Mouse (Mus musculus) heart, embryonic 16.5 days (tissue): ENCODE measurements at regions not wholly inside any gene's neighbourhood (a gene's known extent, or its start where the extent isn't known, plus 50 kb on each side); places are given as distances from the start of the nearest gene placed in this dataset.

Experiments used
- ATAC-seq: fragments of 200-750 bp; cut with Nextera tagmentation; replicated peaks from 2 replicates; pipeline ENCODE4 v1.8.0; 2017; ENCODE audit warnings: moderate number of reproducible peaks; ENCODE audit not compliant: insufficient read depth, low FRiP score; ENCODE audit errors: extremely low read depth
- H3K27ac ChIP-seq: fragments of 300-500 bp; sonication (generic); 2 replicates; pipeline ENCODE4 v1.5.1; 2014; ENCODE audit warnings: mild to moderate bottlenecking, low read length, control low read depth, moderate library complexity
- H3K27me3 ChIP-seq: fragments of 300-500 bp; sonication (generic); 2 replicates; pipeline ENCODE4 v1.6.1; 2014; ENCODE audit warnings: low read length, mixed read lengths; ENCODE audit not compliant: control insufficient read depth, insufficient read depth
- H3K36me3 ChIP-seq: fragments of 300-500 bp; sonication (generic); 2 replicates; pipeline ENCODE4 v1.6.1; 2014; ENCODE audit not compliant: control insufficient read depth, insufficient read depth
- H3K4me1 ChIP-seq: fragments of 300-500 bp; sonication (generic); 2 replicates; pipeline ENCODE4 v1.6.1; 2014; ENCODE audit warnings: low read length, mixed read lengths; ENCODE audit not compliant: control insufficient read depth, insufficient read depth
- H3K4me2 ChIP-seq: fragments of 300-500 bp; sonication (generic); 2 replicates; pipeline ENCODE4 v1.6.1; 2014; ENCODE audit warnings: low read depth, mild to moderate bottlenecking, control low read depth, low read length
- H3K4me3 ChIP-seq: fragments of 300-500 bp; sonication (generic); 2 replicates; pipeline ENCODE4 v1.5.1; 2014; ENCODE audit warnings: mild to moderate bottlenecking, control low read depth, low read length
- H3K9ac ChIP-seq: fragments of 300-500 bp; sonication (generic); 2 replicates; pipeline ENCODE4 v1.6.1; 2014; ENCODE audit warnings: low read length, control low read depth
- H3K9me3 ChIP-seq: fragments of 300-500 bp; sonication (generic); replicated peaks from 2 replicates; pipeline ENCODE4 v1.6.1; 2016; ENCODE audit warnings: low read length; ENCODE audit not compliant: control insufficient read depth
- WGBS: fragments of 180-500 bp; shearing (Covaris S2); extraction: QIAGEN DNeasy Blood & Tissue Kit; methylation state at CpG from one replicate; pipeline ENCODE4 v1.1.7; 2014; 5-methylcytosine and 5-hydroxymethylcytosine counted together

DNA sequence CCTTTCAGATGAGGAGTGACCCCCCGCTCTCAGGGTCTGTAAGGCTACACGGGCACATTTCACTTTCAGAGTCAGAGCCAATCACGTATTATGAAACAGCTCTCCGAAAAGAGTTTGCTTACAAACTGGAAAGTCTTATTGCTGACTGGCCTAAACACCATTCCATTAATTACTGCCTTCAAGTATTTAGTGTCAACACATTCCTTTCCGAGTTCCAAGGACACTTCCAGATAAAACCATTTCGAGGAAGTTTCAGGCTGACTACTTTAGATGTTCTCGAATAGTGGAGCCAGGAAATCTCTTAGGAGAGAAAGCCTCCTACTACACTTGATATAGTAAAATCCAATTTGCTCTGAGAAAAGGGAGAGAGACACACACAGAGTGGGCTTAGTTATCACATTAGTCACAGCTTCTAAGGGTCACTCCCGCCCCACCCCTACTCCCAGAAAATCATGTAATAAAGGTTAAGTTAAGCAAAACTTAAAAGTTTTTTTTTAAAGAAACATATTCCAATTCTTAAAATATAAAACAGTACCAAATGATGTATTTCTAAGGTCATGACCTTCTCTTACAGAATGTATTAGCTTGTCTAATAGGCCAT is 136.3 kb upstream of the Gm4301 start:
- Histone ChIP-seq H3K36me3 (no peaks in the 10 kb centered on the region), H3K4me3 (no peak overlapping the region), H3K9ac (no peak overlapping the region), H3K27ac (no peak overlapping the region), H3K9me3 (no peaks in the 10 kb centered on the region), H3K4me1 (no peaks in the 10 kb centered on the region), H3K4me2 (no peak overlapping the region), H3K27me3 (no peaks in the 10 kb centered on the region)
- WGBS: 46% methylated on average over 8 of the region's 8 CpGs
- no peak for ATAC-seq

- WGBS: 21% methylated on average over 8 of the region's 8 CpGs
- Histone ChIP-seq H3K4me1 (no peaks in the 10 kb centered on the region), H3K27me3 (no peaks in the 10 kb centered on the region), H3K27ac (no peak overlapping the region), H3K9ac (no peak overlapping the region), H3K4me2 (peak overlapping the region; percentile 10; the same call in 1 of the 2 replicates), H3K4me3 (no peak overlapping the region), H3K36me3 (no peaks in the 10 kb centered on the region), H3K9me3 (no peaks in the 10 kb centered on the region)
- ATAC-seq: no peak
Observed at GRCm38 (mm10) chr10:100200431-100200830, 135.0 kb upstream of the Gm4301 start.

- H3K36me3 ChIP-seq: no peaks in the 10 kb centered on the region
- ATAC-seq: no peak
- H3K27me3 ChIP-seq: no peaks in the 10 kb centered on the region
- H3K4me3 ChIP-seq: no peak overlapping the region
- H3K9ac ChIP-seq: no peak overlapping the region
- H3K9me3 ChIP-seq: no peaks in the 10 kb centered on the region
- 82% methylated on average over 10 of the region's 10 CpGs for WGBS
- no peak overlapping the region for H3K4me2 ChIP-seq
- H3K4me1 ChIP-seq: no peaks in the 10 kb centered on the region
- H3K27ac ChIP-seq: no peak overlapping the region
Observed at GRCm38 (mm10) chr10:100206617-100207530, 128.6 kb upstream of the Gm4301 start.

GRCm38 (mm10) chr10:100210684-100211083 is 124.8 kb upstream of the Gm4301 start:
- 82% methylated on average over 7 of the region's 7 CpGs for WGBS
- H3K9me3 ChIP-seq: no peaks in the 10 kb centered on the region
- H3K9ac ChIP-seq: no peak overlapping the region
- H3K4me1 ChIP-seq: no peaks in the 10 kb centered on the region
- no peaks in the 10 kb centered on the region for H3K27me3 ChIP-seq
- no peak overlapping the region for H3K4me3 ChIP-seq
- H3K36me3 ChIP-seq: no peaks in the 10 kb centered on the region
- H3K27ac ChIP-seq: no peak overlapping the region
- no peak for ATAC-seq
- no peak overlapping the region for H3K4me2 ChIP-seq

DNA sequence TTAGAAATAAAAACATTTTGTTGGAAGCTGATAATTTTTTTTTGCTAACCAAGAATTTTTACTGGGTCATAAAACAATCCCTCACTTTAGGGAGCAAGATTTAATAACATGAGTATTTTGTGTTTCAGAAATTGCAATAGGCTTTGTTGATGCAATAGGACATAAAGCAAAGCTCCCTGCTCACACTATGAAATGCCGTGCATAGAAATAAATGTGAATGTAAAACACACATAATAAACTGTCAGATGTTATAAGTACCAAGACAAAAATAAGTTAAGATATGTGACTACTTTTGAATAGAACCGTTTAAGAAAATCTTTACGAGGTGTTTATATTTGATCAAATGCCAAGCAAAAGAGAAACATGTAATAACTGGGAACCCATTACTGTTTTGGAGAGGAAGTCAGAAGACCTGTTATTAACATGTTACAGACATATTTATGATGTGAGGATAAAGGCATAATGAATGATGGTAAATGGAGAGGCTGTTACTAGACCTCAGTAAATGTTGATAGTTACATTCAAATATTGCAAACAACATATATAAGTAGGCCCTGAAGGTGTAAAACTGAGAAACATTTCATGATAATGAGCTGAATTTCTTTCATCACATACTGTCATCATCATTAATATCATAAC is 110.9 kb upstream of the Gm4301 start:
- no peak overlapping the region for H3K27ac ChIP-seq
- H3K9me3 ChIP-seq: no peaks in the 10 kb centered on the region; the same call in 1 of the 2 replicates
- no peak for ATAC-seq
- H3K9ac ChIP-seq: no peak overlapping the region
- no peaks in the 10 kb centered on the region for H3K4me1 ChIP-seq
- H3K4me2 ChIP-seq: no peak overlapping the region
- 76% methylated on average over 3 of the region's 3 CpGs for WGBS
- H3K27me3 ChIP-seq: no peaks in the 10 kb centered on the region
- H3K4me3 ChIP-seq: no peak overlapping the region
- no peaks in the 10 kb centered on the region for H3K36me3 ChIP-seq

- 60% methylated on average over 4 of the region's 4 CpGs for WGBS
Observed at GRCm38 (mm10) chr10:100259235-100259900, 76.1 kb upstream of the Gm4301 start.

DNA sequence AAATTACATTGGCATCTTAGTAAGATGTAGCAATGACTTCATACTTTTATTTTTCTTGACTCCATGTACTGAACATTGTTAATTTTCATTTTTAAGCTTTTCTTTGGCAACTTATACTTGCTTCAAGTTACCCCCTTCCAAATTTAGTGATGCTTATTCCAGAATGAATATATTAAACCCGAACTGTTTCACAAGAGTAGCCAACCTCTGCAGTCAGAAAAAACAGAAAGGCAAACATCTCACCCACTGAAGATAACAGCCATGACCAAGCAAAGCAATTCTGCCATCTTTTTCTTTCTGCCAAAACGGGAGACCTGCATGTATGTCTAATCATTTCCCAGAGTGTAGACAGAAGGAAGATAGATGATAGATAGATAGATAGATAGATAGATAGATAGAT is 72.0 kb upstream of the Gm4301 start:
- no peak overlapping the region for H3K9ac ChIP-seq
- no peak overlapping the region for H3K4me2 ChIP-seq
- no peaks in the 10 kb centered on the region for H3K9me3 ChIP-seq
- H3K4me1 ChIP-seq: no peaks in the 10 kb centered on the region
- WGBS: 48% methylated on average over 2 of the region's 2 CpGs
- no peaks in the 10 kb centered on the region for H3K27me3 ChIP-seq
- no peaks in the 10 kb centered on the region for H3K36me3 ChIP-seq
- no peak for ATAC-seq
- no peak overlapping the region for H3K27ac ChIP-seq
- H3K4me3 ChIP-seq: no peak overlapping the region

More at GRCm38 (mm10) chr10:100259235-100259900, 76.1 kb upstream of the Gm4301 start:
- Histone ChIP-seq H3K4me1 (no peaks in the 10 kb centered on the region), H3K36me3 (no peaks in the 10 kb centered on the region), H3K9ac (no peak overlapping the region), H3K4me2 (no peak overlapping the region), H3K4me3 (no peak overlapping the region), H3K27me3 (no peaks in the 10 kb centered on the region), H3K27ac (no peak overlapping the region), H3K9me3 (no peaks in the 10 kb centered on the region)
- no peak for ATAC-seq

- 56% methylated on average over 2 of the region's 2 CpGs for WGBS
- Histone ChIP-seq H3K4me3 (no peak overlapping the region), H3K9ac (no peak overlapping the region), H3K4me1 (no peaks in the 10 kb centered on the region), H3K27ac (no peak overlapping the region), H3K36me3 (no peaks in the 10 kb centered on the region), H3K4me2 (no peak overlapping the region), H3K9me3 (no peaks in the 10 kb centered on the region), H3K27me3 (no peaks in the 10 kb centered on the region)
- ATAC-seq: no peak
Observed at GRCm38 (mm10) chr10:100264066-100264465, 71.4 kb upstream of the Gm4301 start.
